Mouse (Mus musculus) embryonic facial prominence, embryonic 12.5 days (tissue): Measurements from ENCODE around the gene Hist1h1b. TPM values are rescaled to one million over a fixed set of nuclear protein-coding genes. Genes with fewer than 3 reads are reported as not detected.
"Not testable (repeated sequence)": the region's sequence is repeated elsewhere in the genome, so short reads cannot be mapped to it uniquely, and the experiment has no call there.

Experiments
- ATAC-seq: fragments of 200-750 bp; cut with Nextera tagmentation; 2 replicates; pipeline ENCODE4 v1.8.0; 2017; ENCODE audit not compliant: insufficient number of reproducible peaks, insufficient read depth, low FRiP score, low TSS enrichment
- H3K27ac ChIP-seq: fragments of 300-500 bp; sonication (generic); 2 replicates; pipeline ENCODE4 v1.5.1; 2016; ENCODE audit warnings: mild to moderate bottlenecking
- H3K27me3 ChIP-seq: fragments of 300-500 bp; sonication (generic); 2 replicates; pipeline ENCODE4 v1.6.1; 2016; ENCODE audit warnings: mild to moderate bottlenecking, moderate library complexity
- H3K36me3 ChIP-seq: fragments of 300-500 bp; sonication (generic); 2 replicates; pipeline ENCODE4 v1.6.1; 2016; ENCODE audit warnings: mild to moderate bottlenecking
- H3K4me1 ChIP-seq: fragments of 300-500 bp; sonication (generic); 2 replicates; pipeline ENCODE4 v1.6.1; 2016
- H3K4me2 ChIP-seq: fragments of 300-500 bp; sonication (generic); replicated peaks from 2 replicates; pipeline ENCODE4 v1.6.1; 2016; ENCODE audit warnings: mild to moderate bottlenecking, moderate library complexity
- H3K4me3 ChIP-seq: fragments of 300-500 bp; sonication (generic); 2 replicates; pipeline ENCODE4 v1.5.1; 2016; ENCODE audit warnings: mild to moderate bottlenecking
- H3K9ac ChIP-seq: fragments of 300-500 bp; sonication (generic); 2 replicates; pipeline ENCODE4 v1.6.1; 2016; ENCODE audit warnings: mild to moderate bottlenecking, moderate library complexity
- H3K9me3 ChIP-seq: fragments of 300-500 bp; sonication (generic); 2 replicates; pipeline ENCODE4 v1.6.1; 2016; ENCODE audit warnings: mild to moderate bottlenecking, moderate library complexity
- WGBS: fragments of 180-500 bp; shearing (Covaris S2); methylation state at CpG from one replicate; pipeline ENCODE4 v1.1.7; 2016; 5-methylcytosine and 5-hydroxymethylcytosine counted together
- polyA plus RNA-seq: library from polyadenylated mRNA; unstranded; fragments of >200 nt; fragmentation: Nextera tagmentation; extraction: Ambion mirVana; gene quantifications from 2 replicates; pipeline ENCODE4 v1.2.1, GENCODE M21; 2016

The Hist1h1b gene
- 35.1 and 35.4 TPM in 2 replicates for polyA plus RNA-seq

GRCm38 (mm10) chr13:21779767-21780731, at the start of gene Hist1h1b:
Gene Hist1h1b, minus strand, starts transcription at chr13:21780625.
- H3K4me1 ChIP-seq = peaks cover 10% of the 10 kb centered on the region; the same call in 1 of the 2 replicates
- no peaks in the 10 kb centered on the region for H3K27me3 ChIP-seq
- no peaks in the 10 kb centered on the region for H3K9me3 ChIP-seq
- H3K4me3 ChIP-seq = peak within 1 kb of the TSS; percentile 66
- peak within 1 kb of the TSS; percentile 84 for H3K4me2 ChIP-seq
- WGBS = under 1% methylated on average over 44 of the region's 44 CpGs
- peak within 1 kb of the TSS; percentile 92 for H3K9ac ChIP-seq
- no peaks in the 10 kb centered on the region for H3K36me3 ChIP-seq
- peak; percentile 23; the same call in 1 of the 2 replicates for ATAC-seq
- peak within 1 kb of the TSS; percentile 99 for H3K27ac ChIP-seq

- Histone ChIP-seq H3K27me3 (no peaks in the 10 kb centered on the region), H3K36me3 (no peaks in the 10 kb centered on the region), H3K9ac (no peak overlapping the region), H3K9me3 (no peaks in the 10 kb centered on the region), H3K4me3 (no peak overlapping the region), H3K4me2 (no peak overlapping the region), H3K4me1 (no peaks in the 10 kb centered on the region), H3K27ac (no peak overlapping the region)
- 81% methylated on average over 3 of the region's 3 CpGs for WGBS
- ATAC-seq = no peak
Observed at GRCm38 (mm10) chr13:21828511-21828910, 48.1 kb upstream of the Hist1h1b start.

GRCm38 (mm10) chr13:21820082-21820890, 39.9 kb upstream of the Hist1h1b start:
- not testable (repeated sequence) for H3K36me3 ChIP-seq, H3K4me1 ChIP-seq, H3K27me3 ChIP-seq, H3K27ac ChIP-seq, H3K9ac ChIP-seq, ATAC-seq, H3K9me3 ChIP-seq, H3K4me3 ChIP-seq, H3K4me2 ChIP-seq
- WGBS = 79% methylated on average over 7 of the region's 16 CpGs

- peak overlapping the region; percentile 24; the same call in 1 of the 2 replicates for H3K4me3 ChIP-seq
- peak overlapping the region; percentile 70 for H3K27ac ChIP-seq
- H3K36me3 ChIP-seq, H3K4me1 ChIP-seq, H3K27me3 ChIP-seq, H3K9me3 ChIP-seq, H3K9ac ChIP-seq: not testable (repeated sequence)
- 0 out of 2 replicates have a peak, but pooled peaks have one; percentile 25 for ATAC-seq
- H3K4me2 ChIP-seq = peak overlapping the region; percentile 43
- WGBS = 0% methylated on average over 14 of the region's 14 CpGs
Observed at GRCm38 (mm10) chr13:21812092-21812491, 31.7 kb upstream of the Hist1h1b start.

- H3K27ac ChIP-seq = peak within 1 kb of the TSS; percentile 70
- not testable (repeated sequence) for H3K36me3 ChIP-seq, H3K27me3 ChIP-seq, H3K9me3 ChIP-seq, H3K4me1 ChIP-seq, H3K9ac ChIP-seq
- peak within 1 kb of the TSS; percentile 43 for H3K4me2 ChIP-seq
- ATAC-seq = peak; percentile 61; the same call in 1 of the 2 replicates
- no CpG with 5 or more reads among the region's 24 CpGs for WGBS
- peak within 1 kb of the TSS; percentile 24; the same call in 1 of the 2 replicates for H3K4me3 ChIP-seq
Observed at GRCm38 (mm10) chr13:21811539-21811938, 31.1 kb upstream of the Hist1h1b start, which contains the start of gene Hist1h4m. Gene Hist1h4m, plus strand, starts transcription at chr13:21811746.

- not testable (repeated sequence) for H3K9me3 ChIP-seq, H3K27ac ChIP-seq, H3K4me3 ChIP-seq, H3K4me1 ChIP-seq, H3K9ac ChIP-seq, H3K27me3 ChIP-seq, H3K4me2 ChIP-seq, H3K36me3 ChIP-seq
- ATAC-seq = peak; percentile 29; the same call in 1 of the 2 replicates
- WGBS = no CpG with 5 or more reads among the region's 8 CpGs
Observed at GRCm38 (mm10) chr13:21811074-21811473, 30.6 kb upstream of the Hist1h1b start.

- H3K27ac ChIP-seq, H3K4me2 ChIP-seq, H3K4me3 ChIP-seq, H3K4me1 ChIP-seq, H3K36me3 ChIP-seq, H3K9me3 ChIP-seq, H3K27me3 ChIP-seq, H3K9ac ChIP-seq: not testable (repeated sequence)
- peak; percentile 96 for ATAC-seq
- WGBS = no CpG with 5 or more reads among the region's 23 CpGs
Observed at GRCm38 (mm10) chr13:21810073-21810472, 29.6 kb upstream of the Hist1h1b start, which contains the start of the genes Hist1h2bq and Hist1h2ao. Gene Hist1h2bq, minus strand, starts transcription at chr13:21810197. Gene Hist1h2ao, plus strand, starts transcription at chr13:21810465.

- peak; percentile 65; the same call in 1 of the 2 replicates for ATAC-seq
- no CpG with 5 or more reads among the region's 4 CpGs for WGBS
Observed at GRCm38 (mm10) chr13:21803058-21803457, 22.6 kb upstream of the Hist1h1b start.

GRCm38 (mm10) chr13:21797163-21797562, 16.7 kb upstream of the Hist1h1b start:
- not testable (repeated sequence) for H3K27me3 ChIP-seq, ATAC-seq, H3K4me1 ChIP-seq, H3K36me3 ChIP-seq, H3K4me2 ChIP-seq, H3K9me3 ChIP-seq, H3K9ac ChIP-seq, H3K4me3 ChIP-seq, H3K27ac ChIP-seq

More at GRCm38 (mm10) chr13:21803058-21803457, 22.6 kb upstream of the Hist1h1b start:
- H3K27me3 ChIP-seq, H3K9ac ChIP-seq, H3K27ac ChIP-seq, H3K4me3 ChIP-seq, H3K36me3 ChIP-seq, H3K9me3 ChIP-seq, H3K4me1 ChIP-seq, H3K4me2 ChIP-seq: not testable (repeated sequence)

GRCm38 (mm10) chr13:21795584-21795983, 15.2 kb upstream of the Hist1h1b start:
- Histone ChIP-seq H3K9ac (no peak overlapping the region), H3K36me3 (no peaks in the 10 kb centered on the region), H3K27ac (no peak overlapping the region), H3K4me3 (no peak overlapping the region), H3K27me3 (no peaks in the 10 kb centered on the region), H3K9me3 (no peaks in the 10 kb centered on the region), H3K4me2 (no peak overlapping the region), H3K4me1 (peaks cover 3% of the 10 kb centered on the region; the same call in 1 of the 2 replicates)
- 90% methylated on average over 7 of the region's 7 CpGs for WGBS
- no peak for ATAC-seq

GRCm38 (mm10) chr13:21790601-21791283, 10.3 kb upstream of the Hist1h1b start:
- WGBS = 11% methylated on average over 16 of the region's 18 CpGs
- Histone ChIP-seq H3K27ac (peak overlapping the region; percentile 3; the same call in 1 of the 2 replicates), H3K9ac (peak overlapping the region; percentile 41; the same call in 1 of the 2 replicates), H3K9me3 (no peaks in the 10 kb centered on the region), H3K4me1 (peaks cover 17% of the 10 kb centered on the region), H3K27me3 (no peaks in the 10 kb centered on the region), H3K36me3 (no peaks in the 10 kb centered on the region), H3K4me2 (peak overlapping the region; percentile 36), H3K4me3 (peak overlapping the region; percentile 23; the same call in 1 of the 2 replicates)
- no peak for ATAC-seq
